Mouse (Mus musculus) gastrocnemius, adult 18-20 months (tissue): ENCODE data around the gene Brwd1. TPM values are rescaled to one million over a fixed set of nuclear protein-coding genes. Genes with fewer than 3 reads are reported as not detected.
"Not testable (repeated sequence)": the region's sequence is repeated elsewhere in the genome, so short reads cannot be mapped to it uniquely, and the experiment has no call there.

Source experiments
- DNase-seq: peaks from one replicate; pipeline ENCODE4 v3.0.0; 2021; ENCODE audit warnings: low spot score
- microRNA-seq: library from miRNA; unstranded; fragments of <30 nt; microRNA quantifications from one replicate; pipeline ENCODE4 v1.2.0, GENCODE M21; 2021
- total RNA-seq, 2 experiments: library from RNA; stranded (reverse); gene quantifications; 2 replicates each; pipeline ENCODE4 v1.2.3; 2021

Brwd1 gene
- total RNA-seq, 2 experiments from 2014 or later, result 48.7 to 51.2 TPM

- no peak for DNase-seq
These were observed 97.4 kb downstream of the Brwd1 start for GRCm38 (mm10) chr16:95984911-95985310.

DNA sequence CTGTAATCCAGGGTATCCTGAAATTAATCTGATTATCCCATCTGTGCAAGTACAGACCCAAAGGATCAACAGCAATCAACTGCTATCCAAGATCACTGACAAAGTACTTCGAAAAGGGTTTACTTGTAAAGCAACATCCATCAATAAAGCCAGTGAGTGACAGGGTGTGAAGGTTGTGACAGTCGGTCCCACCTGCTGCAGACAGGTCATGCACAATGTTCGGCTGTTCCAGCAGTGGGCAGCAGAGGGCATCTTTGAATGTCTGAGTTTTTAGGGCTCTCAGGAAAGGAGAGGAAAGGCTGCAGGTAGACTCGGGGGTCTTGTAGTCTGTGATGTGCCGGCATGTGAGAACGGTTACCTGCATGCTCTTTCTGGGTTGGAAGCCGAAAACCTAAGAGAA lies 98.7 kb downstream of the Brwd1 start:
- no peak for DNase-seq

GRCm38 (mm10) chr16:95970841-95971240 lies 111.5 kb downstream of the Brwd1 start:
- no peak for DNase-seq

DNA sequence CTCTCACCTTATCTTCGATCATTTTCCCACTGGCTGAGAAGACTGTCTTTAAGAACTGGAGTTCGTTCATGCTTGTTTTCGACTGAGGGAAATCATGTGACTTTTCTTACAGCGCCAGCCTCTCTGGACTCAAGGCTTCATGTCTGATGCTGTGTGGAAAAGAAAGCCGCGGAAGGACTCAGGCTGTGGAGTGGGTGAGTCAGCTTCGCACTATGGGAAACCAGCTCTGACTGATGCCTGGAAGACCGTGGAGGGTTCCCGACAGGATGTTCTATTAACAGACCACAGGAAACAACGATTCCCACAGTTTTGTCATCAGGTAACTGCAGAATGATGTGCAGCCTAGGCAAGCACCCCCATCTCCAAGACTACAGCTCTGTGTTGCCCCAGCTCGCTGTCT lies 114.9 kb downstream of the Brwd1 start:
- DNase-seq, result no peak

GRCm38 (mm10) chr16:95964427-95965023 lies 117.8 kb downstream of the Brwd1 start:
- DNase-seq, result peak; percentile 30

GRCm38 (mm10) chr16:95961484-95961883 lies 120.8 kb downstream of the Brwd1 start:
- DNase-seq, result not testable (repeated sequence)

GRCm38 (mm10) chr16:95960689-95961088 lies 121.6 kb downstream of the Brwd1 start:
- DNase-seq, result not testable (repeated sequence)

DNA sequence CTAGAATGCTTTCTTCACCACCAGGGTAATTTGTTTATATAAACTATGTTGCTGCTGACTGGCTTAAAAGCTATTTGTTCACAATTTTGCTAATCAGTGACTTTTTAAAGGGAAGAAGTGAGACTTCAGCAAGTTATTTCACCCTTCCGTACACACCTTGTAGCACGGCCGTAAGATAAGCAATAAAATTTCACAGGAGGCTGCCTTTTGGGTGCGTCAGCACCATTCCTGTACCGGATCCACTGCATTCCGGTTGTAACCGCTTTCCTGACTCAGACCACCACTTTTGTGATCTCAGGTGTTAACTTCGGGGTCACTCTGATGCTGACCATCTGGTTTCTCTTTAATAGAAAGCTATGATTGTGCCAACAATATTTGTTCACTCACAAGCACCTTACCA lies 124.2 kb downstream of the Brwd1 start:
- no peak for DNase-seq

GRCm38 (mm10) chr16:95956618-95957017 lies 125.7 kb downstream of the Brwd1 start:
- DNase-seq, result no peak

DNA sequence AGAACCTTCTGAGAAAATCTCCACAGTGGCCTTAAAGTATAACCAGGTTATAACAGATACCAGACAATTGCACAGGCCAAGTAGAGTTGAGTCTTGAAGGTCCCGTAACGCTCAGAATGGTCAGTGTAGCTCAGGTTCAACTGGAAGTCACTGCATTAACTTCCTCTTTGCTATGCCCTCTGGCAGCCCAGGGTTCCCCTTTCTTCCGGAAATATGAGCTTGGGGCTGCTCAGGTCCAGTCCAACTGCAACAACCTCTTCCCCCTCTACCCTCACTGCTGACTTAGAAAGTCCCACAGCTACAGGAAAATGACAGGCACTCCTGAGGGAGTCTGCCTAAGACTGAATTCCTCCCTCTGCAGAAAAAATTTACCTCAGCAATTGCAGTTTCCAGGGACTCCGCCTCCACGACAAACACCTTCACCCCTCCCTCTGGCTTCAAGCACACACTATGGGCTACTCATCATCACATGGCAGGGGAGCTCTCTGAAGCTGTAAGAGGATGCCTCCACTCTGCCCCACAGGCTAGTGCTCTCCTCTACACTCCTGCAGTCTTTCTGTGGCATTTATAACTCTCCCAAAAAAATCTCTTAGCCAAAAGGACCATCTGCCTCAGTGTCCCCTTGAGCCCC lies 126.5 kb downstream of the Brwd1 start:
- no peak for DNase-seq

DNA sequence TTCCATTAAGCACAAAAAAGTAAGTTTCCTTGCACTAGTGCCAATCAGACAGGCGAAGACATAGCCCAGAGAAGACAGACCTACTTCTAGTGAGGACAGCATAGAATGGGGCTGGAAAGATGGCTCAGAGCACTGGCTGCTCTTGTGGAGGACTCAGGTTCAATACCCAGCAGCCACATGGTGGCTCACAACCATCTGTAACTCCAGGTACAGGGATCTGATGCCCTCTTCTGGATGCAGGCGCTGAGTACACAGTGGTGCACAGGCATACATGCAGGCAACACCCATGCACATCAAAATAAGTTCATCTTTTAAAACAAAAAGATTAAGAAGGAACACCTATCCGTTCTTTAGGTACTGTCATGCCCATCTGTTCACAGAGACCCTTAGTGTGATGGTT lies 128.0 kb downstream of the Brwd1 start:
- no peak for DNase-seq

- no peak for DNase-seq
These were observed 129.1 kb downstream of the Brwd1 start for GRCm38 (mm10) chr16:95953159-95953650.

DNA sequence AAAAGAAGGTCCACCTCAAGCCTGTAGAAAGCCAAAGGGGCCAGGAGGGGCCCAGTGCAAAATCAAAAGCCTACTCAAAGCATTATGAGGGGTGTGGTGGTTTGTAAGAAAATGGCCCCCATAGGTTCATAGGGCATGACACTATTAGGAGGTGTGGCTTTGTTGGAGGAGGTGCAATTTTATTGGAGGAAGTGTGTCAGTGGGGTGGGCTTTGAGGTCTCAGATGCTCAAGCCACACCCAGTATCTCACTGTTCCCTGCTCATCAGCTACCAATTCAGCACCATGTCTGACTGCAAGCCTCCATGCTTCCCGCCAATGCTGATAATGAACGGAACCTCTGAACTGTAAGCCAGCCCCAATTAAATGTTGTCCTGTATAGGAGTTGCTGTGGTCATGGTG lies 130.9 kb downstream of the Brwd1 start:
- no peak for DNase-seq

GRCm38 (mm10) chr16:95945389-95946311 lies 136.7 kb downstream of the Brwd1 start:
- peak; percentile 80 for DNase-seq

DNA sequence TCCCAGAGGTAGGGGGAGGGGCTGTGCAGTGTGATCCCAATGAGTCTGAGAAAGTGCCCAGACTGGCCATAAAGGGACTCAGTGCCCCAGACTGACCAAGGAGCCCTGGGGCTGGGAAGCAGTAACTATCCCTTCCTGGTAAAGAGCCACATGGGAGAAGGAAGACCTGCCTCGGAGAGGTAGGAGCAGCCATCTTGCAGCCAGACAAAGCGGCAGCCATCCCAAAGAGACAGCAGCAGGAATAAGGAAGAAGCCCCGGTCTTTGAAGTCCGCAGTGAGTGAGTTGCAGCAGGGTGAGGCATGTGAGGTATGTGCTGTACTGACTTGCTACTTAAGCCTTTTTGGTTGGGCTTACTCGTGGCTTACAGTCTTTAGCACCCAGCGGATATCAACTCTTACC lies 139.1 kb downstream of the Brwd1 start:
- DNase-seq, result no peak

Small RNA genes lying within 50 kb of the gene (microRNA-seq; reads per million reads assigned to microRNA genes)
- gene Gm27833, result not detected

Other genes with a start within 250 kb of the Brwd1 start
- gene Psmg1, start 91.6 kb downstream of the Brwd1 start, total RNA-seq, result 10 to 100 TPM; 11.6 to 12.3 TPM
- 10 to 100 TPM; 22.7 to 33.2 TPM for gene Hmgn1, start 45.2 kb upstream of the Brwd1 start, total RNA-seq
- gene Wrb, start 62.9 kb upstream of the Brwd1 start, total RNA-seq, result 10 to 100 TPM; 12.6 to 13.0 TPM
- gene Lca5l, start 109.7 kb upstream of the Brwd1 start, total RNA-seq, result under 1 TPM; 0.55 to 0.73 TPM
- gene Sh3bgr, start 117.9 kb upstream of the Brwd1 start, total RNA-seq, result 1,000 to 10,000 TPM in 1 of 2 experiments, 100 to 1,000 TPM in 1; 908 to 1,105 TPM
- gene B3galt5, start 153.3 kb upstream of the Brwd1 start, total RNA-seq, result not detected